Mouse (Mus musculus): ENCODE measurements around the gene Znrf3.

Gene Znrf3

DNA sequence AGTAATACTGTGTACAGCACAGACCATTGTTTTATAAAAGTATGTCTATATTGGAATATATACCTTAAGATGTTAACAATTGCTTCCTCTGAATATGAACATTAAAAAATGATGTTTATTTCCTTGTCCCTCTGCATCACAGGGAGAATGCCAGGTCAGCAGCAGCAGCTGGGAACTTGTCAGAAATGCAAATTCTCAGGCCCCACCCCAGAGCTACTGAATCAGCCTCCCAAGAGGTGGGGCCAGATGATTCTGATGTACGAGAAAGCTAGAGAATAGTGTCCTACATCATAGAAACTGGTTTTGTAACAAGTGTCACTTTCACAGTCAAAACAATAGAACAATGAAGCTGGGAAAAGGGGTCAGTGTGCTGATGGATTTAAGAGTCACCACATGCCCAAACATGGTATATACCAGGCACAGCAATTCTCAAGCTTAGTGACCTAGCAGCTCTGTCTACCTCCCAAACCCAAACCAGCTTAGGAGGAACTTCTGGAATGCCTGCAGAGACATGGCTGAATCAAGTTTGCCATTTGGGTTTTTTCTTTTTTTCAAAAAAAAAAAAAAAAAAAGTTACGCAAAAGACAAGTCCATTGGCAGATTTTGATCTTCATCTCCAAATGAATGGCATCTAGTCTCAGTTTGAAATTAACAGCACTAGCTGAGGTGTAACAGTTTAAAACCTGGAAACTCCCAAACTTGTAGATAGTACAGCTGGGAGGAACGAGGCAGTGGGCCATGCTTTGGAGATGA is 46.2 kb downstream of the Znrf3 start:
- DNase-seq (ENCODE audit: low read depth, low spot score): no peak

DNA sequence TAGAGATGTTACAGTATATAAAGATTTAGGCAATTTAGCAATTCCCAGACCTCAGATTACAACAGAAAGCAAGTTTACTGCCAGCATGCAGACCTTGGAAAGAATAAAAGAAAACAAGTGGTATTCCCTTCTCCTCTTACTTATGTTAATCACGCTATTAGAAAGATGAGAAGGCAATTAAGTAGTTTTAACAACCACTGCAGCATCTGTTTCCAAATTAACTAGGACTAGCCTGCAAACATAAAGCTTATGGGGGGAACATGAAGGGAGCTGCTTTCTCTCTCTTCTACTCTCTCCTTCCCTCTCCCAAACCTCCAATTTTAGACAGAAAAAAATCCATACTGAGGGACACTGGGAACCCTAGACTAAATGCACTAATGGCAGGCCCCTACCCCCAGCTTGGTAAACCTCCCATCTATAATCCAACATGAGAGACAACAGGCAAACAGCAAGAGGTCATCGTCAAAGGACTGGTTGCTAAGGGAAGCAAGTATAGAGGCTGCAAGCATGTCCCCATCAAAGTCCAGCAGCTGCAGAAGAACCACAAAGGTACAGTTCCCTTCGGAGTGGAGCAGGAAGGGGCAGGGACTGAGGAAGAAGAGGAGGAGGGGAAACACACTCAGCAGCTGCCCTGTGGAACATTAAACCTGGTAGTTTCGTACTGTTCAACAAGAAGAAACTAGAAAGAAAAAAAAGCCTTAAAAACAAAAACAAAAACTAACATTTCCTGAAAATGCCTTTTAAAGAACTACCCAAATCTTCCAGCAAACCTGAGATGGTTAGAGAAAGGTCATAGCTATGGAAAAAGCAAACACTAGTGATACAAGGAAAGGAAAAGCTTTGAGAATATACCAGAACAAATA is 53.4 kb downstream of the Znrf3 start:
- DNase-seq (ENCODE audit: low read depth, low spot score): peak; percentile 64

DNA sequence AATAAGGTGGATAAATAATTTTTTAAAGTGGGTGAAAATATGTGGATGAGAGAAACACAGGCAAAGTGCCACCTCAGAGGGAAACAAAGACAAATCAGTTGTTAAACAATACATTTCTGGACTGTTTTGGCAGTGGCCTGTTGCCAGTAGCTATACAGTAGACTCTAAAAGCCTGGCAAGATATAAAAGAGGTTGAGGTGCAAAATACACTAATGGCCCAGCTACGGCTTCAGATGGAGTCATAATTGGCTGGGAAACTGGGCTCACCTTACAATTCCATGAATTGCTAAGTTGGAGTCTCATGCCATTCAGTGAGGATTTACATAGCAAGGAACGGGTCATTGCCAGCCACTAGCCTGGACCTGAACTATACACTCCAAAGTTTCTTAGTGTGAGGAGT is 62.0 kb downstream of the Znrf3 start:
- no peak for DNase-seq (ENCODE audit: low read depth, low spot score)

DNA sequence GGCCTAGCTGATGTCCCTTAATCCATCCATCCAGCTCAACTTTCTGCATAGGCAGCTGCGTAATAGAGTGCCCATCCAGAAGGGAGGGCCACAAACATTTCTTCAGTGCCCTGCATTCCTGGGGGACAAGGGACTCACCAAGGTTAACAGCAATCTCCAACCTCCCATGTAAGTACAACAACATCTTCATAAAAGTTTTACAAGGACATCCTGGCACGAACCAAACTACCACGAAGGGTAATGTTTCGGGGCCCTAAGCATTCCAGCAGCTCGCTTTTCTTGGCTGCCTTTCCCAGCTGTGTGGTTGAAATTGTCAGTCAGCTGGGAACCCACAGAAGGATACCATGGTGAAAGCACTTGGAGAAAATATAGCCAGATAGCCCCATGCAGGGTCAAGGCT is 63.4 kb downstream of the Znrf3 start:
- no peak for DNase-seq (ENCODE audit: low read depth, low spot score)

DNA sequence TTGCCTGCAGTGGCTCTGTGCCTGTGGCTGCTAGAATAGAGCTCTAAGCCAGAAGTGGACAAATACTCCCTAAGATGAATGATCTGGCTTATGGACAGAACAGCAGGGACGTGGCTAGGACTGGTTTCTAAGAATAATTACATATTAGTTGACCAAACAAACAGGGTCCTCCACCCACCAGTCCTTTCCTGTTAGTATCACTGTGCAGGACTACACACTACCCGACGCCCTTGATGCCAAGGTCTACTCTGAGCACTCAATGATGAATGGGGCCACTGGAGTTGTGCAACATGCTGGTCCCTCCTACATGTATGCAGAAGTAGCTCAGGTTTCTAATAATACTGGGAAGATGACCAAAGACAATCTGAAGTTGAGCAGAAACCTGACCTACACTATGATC is 64.4 kb downstream of the Znrf3 start:
- DNase-seq (ENCODE audit: low read depth, low spot score): no peak

- no peak for DNase-seq (ENCODE audit: low read depth, low spot score)
Measured at GRCm38 (mm10) chr11:5369176-5369575, 75.5 kb downstream of the Znrf3 start.

DNA sequence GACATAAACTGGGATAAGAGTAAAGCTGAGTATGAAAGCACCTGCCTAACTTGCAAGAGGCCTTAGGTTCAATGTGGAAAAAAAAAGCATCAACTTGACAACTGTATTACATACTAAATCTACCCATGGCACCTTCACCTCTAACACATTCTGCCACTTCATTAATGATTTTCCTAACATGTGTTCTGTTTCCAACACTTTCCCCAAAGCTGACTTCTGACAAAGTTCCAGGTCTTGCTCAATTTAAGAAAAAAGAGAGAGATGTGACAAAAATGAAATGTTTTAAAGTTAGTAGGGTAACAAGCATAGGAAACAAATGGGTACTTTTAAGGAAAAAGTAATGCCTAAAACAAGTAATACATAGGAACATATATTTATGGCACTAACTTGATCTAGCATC is 76.2 kb downstream of the Znrf3 start:
- no peak for DNase-seq (ENCODE audit: low read depth, low spot score)

- no peak for DNase-seq (ENCODE audit: low read depth, low spot score)
Measured at GRCm38 (mm10) chr11:5355266-5355764, 89.3 kb downstream of the Znrf3 start.

DNA sequence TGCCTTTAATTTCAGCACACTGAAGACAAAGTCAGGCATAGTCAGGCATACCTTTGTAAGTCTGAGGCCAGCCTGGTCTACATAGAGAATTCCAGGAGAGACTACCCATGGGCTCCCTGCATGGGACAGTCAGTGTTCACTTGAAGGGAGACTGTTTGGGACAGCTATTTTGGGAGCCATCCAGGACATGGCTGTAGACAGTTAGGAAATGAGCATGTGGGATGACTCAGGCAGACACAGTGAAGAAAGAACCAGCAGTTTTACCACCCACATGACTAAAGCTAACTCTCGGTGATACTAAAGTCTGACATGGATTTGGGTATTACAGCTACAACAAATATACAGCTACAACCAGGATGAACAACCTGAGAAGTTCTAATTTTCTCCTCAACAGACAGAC is 89.9 kb downstream of the Znrf3 start:
- no peak for DNase-seq (ENCODE audit: low read depth, low spot score)

DNA sequence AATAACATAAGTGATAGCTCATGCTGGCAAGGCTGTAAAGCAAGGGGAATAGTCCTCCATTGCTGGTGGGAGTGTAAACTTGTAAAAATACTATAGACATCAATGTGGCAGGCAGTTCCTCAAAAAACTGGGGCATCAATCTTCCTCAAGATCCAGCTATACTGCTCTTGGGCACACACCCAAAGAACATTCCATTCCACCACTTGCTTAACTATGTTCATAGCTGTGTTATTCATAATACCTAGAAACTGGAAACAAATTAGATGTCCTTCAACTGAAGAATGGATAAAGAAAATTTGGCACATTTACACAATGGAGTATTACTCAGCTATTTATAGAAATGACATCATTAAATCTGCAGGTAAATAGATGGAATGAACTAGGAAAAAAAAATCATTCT is 91.6 kb downstream of the Znrf3 start:
- no peak for DNase-seq (ENCODE audit: low read depth, low spot score)

DNA sequence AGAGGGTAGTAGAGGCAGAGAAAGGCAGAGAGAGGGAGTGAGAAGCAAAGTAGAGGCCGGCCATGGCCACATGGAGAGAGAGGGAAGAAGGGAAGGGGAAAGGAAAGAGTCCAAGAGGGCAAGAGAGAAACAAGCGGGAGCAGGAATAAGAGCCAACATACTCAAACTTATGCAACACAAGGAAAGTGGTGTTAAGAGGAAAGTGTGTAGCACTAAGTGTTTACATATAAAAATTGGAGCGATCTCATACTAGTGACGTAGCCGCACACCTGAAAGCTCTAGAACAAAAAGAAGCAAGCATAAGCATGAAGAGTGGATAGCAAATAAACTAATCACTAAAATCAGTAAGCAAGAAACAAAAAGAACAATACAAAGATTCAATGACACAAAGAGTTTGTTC is 95.2 kb downstream of the Znrf3 start:
- DNase-seq (ENCODE audit: low read depth, low spot score): no peak

- peak; percentile 4 for DNase-seq (ENCODE audit: low read depth, low spot score)
Measured at GRCm38 (mm10) chr11:5346845-5347640, 97.6 kb downstream of the Znrf3 start.

- no peak for DNase-seq (ENCODE audit: low read depth, low spot score)
Measured at GRCm38 (mm10) chr11:5343748-5344147, 100.9 kb downstream of the Znrf3 start.

- DNase-seq (ENCODE audit: low read depth, low spot score): no peak
Measured at GRCm38 (mm10) chr11:5339732-5340131, 104.9 kb downstream of the Znrf3 start.

- no peak for DNase-seq (ENCODE audit: low read depth, low spot score)
Measured at GRCm38 (mm10) chr11:5336852-5337251, 107.8 kb downstream of the Znrf3 start.

DNA sequence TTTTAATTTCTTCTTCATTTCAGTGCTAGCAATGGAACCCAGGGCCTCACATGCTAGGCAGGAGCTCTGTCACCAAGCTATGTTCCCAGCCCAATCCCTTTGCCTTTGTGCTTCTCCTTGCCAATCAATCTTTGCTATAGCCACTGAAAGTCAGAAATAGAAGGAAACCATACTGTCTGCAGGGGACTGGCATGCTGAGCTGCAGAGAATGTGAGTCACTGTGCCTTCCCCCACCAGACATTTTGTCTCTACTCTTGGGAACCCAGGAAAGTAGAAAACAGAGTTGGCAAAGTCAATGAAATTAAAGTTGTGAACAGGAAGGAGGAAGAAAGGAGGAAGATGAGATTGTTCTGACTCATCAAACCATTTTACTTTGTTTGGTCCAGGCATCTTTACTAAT is 108.4 kb downstream of the Znrf3 start:
- no peak for DNase-seq (ENCODE audit: low read depth, low spot score)

DNA sequence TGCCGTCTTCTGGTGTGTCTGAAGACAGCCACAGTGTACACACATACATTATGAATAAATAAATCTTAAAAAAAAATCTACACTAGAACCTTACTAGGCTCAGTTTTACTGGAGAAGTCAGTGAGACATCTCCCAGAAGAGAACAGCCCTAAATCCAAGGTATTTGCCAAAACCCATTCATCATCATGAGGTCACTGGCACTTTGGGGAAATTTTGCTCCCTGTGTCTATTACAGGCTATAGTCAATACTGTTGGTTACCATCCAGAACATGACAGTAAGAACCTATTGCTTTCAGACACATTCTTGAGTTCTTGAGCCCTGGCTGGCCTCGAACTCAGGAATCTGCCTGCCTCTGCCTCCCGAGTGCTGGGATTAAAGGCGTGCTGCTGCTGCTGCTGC is 113.8 kb downstream of the Znrf3 start:
- DNase-seq (ENCODE audit: low read depth, low spot score): no peak

DNA sequence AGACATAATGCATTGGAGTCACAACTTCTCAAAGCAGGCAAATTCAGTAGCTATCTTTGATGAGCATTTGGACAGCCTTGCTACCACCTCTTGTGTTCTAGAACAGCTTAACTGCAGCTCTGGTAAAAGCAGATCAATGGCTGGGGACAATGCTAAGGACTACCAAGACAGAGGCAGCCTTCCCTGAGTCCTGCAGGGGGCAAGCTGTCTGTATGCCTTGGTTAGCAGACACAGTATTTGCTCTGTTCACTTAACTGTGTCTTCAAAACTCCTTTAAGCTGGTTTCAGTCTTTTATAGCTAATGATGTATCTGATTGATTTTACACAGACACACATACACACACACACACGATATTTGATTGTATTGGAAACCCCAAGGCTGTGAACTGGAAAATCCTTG is 117.0 kb downstream of the Znrf3 start:
- no peak for DNase-seq (ENCODE audit: low read depth, low spot score)

GRCm38 (mm10) chr11:5326252-5326651 is 118.4 kb downstream of the Znrf3 start:
- DNase-seq (ENCODE audit: low read depth, low spot score): no peak

GRCm38 (mm10) chr11:5325217-5325616 is 119.4 kb downstream of the Znrf3 start:
- DNase-seq (ENCODE audit: low read depth, low spot score): no peak

GRCm38 (mm10) chr11:5324296-5324695 is 120.4 kb downstream of the Znrf3 start:
- DNase-seq (ENCODE audit: low read depth, low spot score): no peak

- DNase-seq (ENCODE audit: low read depth, low spot score): no peak
Measured at GRCm38 (mm10) chr11:5321687-5322086, 123.0 kb downstream of the Znrf3 start.

Measured in mesoderm, embryonic 11.5 days (tissue).